Mouse (Mus musculus): Measurements from ENCODE around the gene Frem2. TPM values are rescaled to one million over a fixed set of nuclear protein-coding genes. Genes with fewer than 3 reads are reported as not detected.

The Frem2 gene
- total RNA-seq, 2 experiments from 2014 or later: 4.5 to 5.0 TPM

DNA sequence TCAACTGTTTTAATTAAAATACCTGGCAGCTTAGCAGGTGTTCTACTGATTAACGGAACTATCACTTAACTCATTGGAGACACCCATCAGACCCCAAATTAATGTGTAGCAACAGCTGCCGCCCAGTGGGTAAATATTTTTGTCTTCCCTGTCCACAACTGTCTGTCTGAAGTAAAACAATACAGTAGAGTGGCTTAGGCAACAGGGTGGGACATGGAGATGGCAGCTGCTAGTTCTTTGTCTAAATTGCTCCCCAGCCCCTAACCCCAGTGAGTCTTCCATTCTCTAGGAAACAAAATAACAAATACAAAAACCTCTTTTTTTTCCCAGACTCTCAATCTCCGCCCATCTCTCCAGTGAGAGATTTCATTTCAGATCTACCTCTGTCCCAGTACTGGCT is 36.2 kb downstream of the Frem2 start:
- no peak for DNase-seq (ENCODE audit: low spot score in 2 of 2)

DNA sequence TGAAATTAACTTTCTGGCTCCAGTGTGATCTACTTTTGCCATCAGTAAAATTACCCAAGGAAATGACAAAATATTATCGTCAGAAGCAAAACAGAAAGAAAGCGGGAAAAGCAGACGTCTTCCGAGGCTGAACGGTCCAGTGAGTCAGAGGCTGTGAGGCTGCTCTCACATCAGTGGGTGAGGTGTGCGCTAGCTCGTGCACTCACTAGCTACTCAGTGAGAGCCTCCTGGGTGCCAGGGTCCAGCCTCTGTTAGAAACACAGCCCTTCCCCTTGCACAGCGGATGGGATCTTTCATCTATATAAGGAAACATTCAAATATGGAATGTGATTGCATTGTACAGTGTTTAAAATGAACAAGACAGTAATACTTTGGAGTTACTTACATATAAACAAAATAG is 36.8 kb downstream of the Frem2 start:
- no peak for DNase-seq (ENCODE audit: low spot score in 2 of 2)

DNA sequence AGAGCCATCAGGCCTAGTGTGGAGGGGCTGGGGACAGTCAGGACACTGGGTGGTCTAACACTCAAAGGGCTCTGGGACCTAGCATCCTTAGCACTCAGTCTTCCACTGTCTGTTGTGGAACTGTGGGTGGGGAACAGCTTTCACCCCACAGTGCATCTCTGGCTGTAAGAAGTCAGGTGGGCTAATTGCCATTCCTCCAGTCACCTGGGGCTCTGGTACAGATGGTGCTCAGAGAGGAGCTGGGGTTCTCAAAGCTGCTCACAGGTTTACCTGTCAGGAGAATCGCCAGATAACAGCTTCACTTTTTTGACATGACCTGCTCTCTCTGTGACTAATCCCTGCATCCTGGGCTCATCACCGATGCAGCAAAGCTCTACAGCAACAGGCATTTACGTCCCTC is 46.0 kb downstream of the Frem2 start:
- no peak for DNase-seq (ENCODE audit: low spot score in 2 of 2)

DNA sequence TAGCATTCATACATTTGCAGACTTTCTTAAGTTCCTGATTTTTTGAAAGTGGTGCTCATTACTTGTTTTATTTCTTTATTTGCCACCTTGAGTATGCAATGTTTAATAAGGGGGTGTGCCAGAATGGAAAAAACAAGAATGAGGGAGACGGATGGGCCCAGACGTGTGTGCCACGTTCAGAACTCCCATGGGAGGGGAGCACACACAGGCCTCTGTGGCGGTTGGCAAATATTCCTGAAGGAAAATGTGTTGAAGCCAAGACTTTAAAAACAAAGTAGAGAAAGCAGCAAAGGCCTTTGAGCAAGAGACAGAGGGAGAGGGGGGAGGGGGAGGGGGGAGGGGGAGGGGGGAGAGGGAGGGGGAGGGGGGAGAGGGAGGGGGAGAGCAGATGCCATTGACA is 47.3 kb downstream of the Frem2 start:
- DNase-seq (ENCODE audit: low spot score in 2 of 2): no peak

DNA sequence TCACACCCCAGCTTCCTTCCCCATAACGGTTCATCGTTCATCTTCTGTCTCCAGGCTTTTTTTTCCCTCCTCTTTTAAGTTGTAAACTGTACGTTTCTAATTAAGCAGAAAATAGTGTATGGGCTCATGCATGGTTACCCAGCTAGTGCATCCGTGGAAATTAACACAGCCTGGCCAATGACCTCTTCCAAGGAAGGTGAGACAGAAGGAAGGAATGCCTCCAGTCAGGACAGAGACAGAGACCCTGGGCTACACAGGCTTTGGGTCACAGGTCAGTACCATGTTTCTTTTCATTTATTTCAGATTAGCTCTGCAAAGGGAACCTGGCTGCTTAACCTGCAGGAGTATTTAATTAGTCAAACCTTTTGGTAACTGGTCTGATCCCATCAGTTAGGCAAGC is 57.0 kb downstream of the Frem2 start:
- no peak for DNase-seq (ENCODE audit: low spot score in 2 of 2)

DNA sequence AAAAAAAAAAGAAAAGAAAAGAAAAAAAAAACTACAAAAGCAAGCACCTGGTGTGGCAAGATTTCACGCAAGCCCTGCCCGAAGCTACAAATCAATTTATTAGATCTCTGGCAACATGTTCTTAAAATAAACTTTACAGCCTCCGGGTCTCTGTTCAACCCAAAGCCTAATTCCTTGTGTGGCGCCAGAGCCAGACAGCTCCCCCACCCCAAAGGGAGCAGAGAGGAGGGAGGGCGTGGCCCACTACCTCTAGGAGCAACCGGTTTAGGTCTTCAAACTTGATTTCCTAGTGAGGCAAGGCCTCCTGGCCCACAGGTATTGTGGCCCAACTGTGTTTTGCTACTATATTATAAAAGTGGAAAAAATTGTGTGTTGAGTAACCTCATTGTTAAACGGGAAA is 57.8 kb downstream of the Frem2 start:
- no peak for DNase-seq (ENCODE audit: low spot score in 2 of 2)

DNA sequence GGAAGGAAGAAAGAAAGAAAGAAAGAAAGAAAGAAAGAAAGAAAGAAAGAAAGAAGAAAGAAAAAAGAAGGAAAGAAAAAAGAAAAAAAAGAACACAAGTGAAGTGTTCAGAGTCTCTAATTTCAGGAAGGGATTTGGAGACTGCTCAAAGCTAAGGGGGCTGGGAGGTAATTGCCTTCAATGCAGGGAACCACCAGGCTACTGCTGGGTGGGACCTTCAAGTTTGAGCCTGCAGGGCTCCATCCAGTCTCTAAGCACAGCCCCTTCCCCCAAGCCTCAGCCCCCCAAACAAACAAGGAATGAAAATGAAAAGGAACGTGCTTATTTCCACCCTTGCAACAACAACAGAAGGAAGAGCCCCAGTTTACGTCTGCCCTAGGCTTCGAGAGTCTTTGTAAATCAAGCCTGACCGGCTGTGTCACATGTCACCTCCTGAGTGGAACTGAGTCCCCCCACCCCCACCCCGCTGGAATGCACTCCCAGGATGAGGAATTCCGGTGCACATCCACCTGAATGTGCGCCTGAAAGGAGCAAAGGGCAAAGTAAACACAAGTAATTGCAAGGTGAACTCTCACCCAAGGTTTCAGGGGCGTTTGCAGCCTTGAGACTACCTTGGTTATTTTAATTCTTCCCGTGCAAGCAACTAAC is 58.9 kb downstream of the Frem2 start:
- DNase-seq (ENCODE audit: low spot score in 2 of 2): no peak

DNA sequence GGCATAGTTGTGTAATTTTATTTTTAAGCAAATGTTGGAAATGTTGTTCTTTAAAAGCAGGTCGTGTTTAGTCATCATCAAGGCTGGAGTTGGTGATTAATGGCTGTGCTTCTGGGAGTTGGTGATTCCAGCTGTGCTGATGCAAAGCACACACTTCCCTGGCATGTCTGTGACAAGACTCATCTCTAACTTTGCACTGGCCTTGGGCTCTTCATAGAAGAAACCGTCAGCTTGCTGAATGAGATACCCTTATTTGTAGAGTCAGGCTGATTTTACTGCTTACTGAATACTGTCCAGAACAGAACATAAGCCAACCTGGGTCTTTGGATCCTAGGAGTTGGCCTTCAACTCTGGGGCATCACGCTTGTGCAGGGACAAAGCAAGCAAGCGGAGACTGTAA is 62.7 kb downstream of the Frem2 start:
- DNase-seq (ENCODE audit: low spot score in 2 of 2): no peak

DNA sequence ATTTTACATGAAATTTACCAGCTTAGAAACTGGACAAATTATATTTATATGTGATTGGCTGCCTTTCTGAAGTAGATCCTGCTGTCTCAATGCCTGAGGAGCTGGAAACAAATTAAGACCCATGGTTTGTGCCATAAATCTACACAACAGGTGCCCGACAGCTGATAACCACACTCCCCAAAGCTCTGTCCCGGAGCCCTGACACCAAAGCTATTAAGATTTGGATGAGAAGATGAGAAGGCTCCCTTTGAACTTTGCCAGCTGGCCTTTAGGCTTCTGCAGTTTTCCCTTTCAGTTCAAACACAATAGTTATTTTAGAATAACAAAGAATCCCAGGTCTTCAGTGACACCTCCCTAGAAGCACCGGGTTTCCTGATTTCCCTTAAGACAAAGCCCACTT is 63.4 kb downstream of the Frem2 start:
- DNase-seq (ENCODE audit: low spot score in 2 of 2): no peak

DNA sequence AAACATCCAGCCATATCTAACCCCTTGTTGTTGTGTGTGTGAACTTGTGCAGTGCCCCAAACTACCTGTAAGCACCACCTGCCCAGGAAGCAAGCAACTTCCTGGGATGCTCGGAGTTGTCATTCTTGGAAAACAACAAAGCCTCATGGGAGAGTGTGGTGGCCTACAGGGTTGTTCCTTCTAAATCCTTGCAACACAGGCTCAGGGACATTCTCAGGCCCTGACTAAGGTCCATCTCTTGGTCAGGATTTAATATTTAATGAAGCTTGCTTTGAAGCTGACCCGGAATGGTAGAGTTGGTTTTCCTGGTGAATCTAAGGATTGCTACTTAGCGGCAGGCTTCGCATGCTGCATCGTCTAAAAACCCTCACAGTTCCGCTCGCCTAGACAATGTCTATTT is 65.1 kb downstream of the Frem2 start:
- no peak for DNase-seq (ENCODE audit: low spot score in 2 of 2)

DNA sequence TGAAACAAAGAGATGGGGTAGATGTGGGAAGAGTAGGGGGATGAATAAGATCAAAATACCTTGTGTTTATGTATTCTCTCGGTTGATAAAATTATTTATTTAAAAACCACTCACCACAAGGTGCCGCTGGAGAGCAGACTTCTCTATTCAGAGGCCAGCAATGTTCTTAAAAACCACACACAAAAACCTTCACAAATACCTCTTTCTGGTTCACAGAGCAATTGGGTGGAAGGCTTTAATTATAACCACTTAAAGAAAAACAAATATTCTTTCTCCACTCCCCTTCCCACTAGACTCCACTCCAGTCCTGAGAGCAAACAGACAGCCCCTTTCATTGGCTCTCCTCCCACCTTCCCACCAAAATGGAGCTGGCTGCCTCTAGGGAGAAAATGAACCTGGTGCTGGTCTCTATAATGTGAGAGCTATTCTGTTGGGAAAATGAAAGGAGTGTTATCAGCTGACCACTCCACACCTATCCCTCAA is 67.0 kb downstream of the Frem2 start:
- DNase-seq (ENCODE audit: low spot score in 2 of 2): peak; percentile 71 to 73

DNA sequence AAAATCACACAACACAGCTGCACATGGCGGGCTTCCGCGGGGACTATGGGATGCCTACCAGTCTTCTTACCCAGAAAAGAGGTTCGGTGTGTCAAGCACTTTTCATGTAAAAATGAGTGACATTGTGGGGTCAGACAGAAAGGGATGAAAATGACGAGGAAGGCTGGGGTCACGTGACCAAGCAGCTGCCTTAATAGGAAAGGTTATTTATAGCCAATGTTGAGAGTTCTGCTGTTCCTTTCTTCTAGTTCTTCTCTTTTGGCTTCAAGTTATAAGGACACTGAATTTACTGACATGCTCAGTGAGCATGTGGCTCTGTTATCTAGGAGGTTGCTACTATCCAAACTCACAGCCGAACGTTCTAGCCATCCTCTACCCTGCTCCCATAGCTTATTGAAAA is 73.9 kb downstream of the Frem2 start:
- DNase-seq (ENCODE audit: low spot score in 2 of 2): no peak

DNA sequence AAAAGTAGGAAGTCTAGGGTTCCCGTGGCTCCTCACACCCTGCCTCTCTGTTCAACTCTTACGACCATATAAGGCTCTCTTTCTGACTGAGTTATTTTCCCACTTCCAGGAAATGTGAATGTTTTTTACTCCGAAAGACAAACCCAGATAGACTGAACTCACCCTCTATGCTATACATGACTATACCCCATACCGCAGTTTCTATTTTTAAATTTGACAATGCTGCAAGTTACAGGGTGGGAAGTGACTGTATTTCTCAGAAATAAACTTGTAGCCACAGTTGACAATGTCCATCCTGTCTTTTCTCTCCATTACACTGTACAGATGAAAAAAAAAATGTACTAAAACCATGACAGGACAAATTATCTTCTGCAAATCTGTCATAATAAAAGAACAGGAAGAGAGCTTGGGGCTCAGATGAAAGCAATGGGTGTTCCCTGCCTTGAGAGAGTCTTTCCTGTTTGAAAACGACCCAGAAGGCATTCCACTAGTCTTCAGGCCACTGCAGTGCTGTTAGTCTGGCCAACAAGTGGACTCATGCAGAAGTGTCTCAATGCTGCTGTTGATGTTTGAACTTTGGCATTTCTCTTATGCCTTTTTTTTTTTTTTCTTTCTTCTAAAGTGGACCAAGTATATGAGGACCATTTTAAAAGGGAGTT is 76.4 kb downstream of the Frem2 start:
- no peak for DNase-seq (ENCODE audit: low spot score in 2 of 2)

DNA sequence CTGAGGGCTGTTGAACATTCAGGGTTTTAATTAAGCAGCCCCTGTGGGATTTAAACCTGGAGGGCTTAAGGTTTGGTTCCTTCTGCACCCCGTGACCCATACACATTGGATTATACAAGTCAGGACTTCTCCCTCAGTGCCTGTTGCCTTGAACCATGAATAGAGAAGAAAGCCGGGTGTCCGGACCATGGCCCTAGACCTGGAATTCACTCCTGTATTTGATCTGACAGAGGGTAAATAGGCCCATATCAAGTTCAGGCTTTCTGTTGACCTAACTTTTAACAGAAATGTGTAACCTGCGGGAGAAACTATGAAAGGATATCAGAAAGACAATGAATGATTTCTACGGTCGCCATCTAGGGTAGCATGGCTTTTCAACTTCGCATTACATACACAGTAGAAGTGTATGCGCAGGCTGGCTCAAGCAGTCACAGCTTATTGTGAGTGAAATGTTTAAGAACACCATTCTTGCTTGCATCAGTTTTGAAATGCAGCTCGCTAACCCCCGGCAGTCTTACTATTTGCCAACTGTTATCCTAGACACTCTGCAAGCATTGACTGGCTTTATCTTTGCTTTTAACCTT is 77.9 kb downstream of the Frem2 start:
- DNase-seq (ENCODE audit: low spot score in 2 of 2): no peak

DNA sequence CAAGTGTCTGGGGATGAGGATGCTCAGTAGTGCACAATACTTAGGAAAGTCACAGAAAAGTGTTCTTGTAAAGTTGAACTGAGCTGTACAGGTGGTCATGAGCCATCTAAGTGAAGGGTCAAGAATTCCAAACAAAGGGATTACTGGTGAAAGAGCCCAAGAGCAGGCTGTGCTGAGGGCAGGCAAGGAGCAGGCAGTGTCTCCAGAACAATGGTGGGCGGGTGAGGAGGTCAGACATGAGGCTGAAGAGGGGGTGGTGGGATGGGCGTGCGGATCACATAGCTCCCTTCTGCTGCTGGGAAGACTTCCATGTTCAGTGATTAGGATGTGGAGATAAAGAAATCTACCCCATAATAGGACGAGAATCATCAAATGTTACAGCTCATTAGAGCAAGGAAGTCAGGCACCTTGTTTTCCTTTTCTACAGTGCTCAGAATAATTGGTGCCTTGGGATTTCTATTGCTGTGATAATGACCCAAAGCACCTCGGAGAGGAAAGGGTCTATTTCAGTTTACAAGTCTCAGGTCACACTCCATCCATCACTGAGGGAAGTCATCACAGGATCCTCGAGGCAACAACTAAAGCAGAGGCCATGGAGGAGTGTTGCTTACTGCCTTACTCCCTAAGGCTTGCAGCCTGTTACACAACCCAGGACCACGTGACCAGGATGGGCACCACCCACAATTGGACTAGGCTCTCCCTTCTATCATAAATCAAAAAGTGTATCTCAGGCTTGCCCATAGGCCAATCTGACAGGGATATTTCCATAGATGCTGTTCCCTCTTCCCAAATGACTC is 80.6 kb downstream of the Frem2 start:
- DNase-seq (ENCODE audit: low spot score in 2 of 2): no peak

DNA sequence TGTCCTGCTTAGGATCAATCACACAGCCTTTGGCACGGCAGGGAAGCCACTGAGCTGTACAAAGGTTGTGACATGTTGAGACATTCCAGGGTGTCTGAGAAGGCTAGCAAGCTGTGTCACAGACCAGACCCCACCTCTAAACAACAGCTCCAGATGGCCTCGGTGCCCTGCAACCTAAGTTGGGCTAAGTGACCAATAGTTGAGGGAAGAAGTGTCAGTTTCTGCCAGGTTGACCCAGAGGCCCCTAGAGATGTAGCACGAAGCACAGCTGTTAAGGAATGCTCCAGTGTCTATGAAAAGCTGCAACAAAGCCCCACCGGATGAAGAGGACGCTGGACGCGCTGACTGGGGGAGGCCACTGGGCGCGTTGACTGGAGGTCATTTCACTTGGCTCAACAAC is 83.0 kb downstream of the Frem2 start:
- no peak for DNase-seq (ENCODE audit: low spot score in 2 of 2)

DNA sequence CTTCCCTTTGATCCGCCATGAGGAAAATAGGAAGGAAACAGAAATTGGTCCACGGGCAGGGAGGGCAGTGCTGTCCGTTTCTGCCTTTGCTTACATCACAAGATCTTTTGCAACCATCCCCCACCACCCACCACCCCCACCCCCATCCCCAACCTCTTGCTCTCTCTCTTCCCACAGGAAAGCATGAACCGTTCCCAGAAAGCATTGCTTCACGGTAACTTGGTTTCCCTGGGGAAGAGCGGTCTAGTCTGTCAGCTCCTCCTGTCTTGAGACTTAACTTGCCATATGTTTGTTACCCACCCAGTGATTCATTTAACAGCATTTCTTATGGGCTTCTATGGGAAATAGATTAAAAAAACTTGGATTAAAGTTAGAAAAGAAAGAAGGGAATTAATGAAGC is 85.5 kb downstream of the Frem2 start:
- no peak for DNase-seq (ENCODE audit: low spot score in 2 of 2)

DNA sequence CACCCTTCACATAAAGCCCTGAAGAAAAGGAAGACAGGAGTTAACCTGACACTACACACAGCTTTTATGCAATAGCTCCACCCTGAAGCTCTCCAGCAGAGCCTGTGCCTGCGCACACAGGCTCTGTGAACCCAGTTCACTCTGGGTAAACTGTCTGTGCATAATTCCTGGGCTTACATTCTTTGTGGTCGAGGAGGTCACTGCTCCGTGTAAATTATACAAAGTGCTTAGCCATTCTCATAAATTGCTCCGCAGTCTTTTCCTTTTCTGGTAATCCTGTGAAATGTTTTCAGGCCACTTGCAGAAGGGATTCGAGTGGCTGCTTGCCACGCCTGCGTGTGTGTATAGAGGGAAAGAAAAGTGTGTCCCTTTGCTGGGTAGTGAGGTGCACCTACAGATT is 92.6 kb downstream of the Frem2 start:
- no peak for DNase-seq (ENCODE audit: low spot score in 2 of 2)

DNA sequence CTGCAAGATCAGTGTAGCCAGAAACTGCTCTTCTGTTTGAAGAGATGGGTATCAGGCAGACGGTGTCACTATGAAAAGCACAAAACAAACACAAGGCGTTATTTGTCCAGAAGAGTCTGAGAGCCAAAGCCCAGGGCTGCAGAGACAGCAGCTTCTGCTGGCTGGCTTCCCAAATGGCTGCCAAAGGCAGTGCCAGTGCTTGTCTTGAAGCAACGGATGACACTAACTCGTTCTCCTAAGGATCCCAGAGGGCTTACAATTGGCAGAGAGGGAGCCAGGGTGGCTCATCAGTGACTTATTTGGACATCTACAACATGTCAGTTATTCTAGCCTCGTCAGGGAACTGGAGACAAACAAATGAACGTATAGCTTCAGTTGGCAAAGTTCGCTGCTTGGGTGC is 93.4 kb downstream of the Frem2 start:
- DNase-seq (ENCODE audit: low spot score in 2 of 2): peak; percentile 44 to 53

DNA sequence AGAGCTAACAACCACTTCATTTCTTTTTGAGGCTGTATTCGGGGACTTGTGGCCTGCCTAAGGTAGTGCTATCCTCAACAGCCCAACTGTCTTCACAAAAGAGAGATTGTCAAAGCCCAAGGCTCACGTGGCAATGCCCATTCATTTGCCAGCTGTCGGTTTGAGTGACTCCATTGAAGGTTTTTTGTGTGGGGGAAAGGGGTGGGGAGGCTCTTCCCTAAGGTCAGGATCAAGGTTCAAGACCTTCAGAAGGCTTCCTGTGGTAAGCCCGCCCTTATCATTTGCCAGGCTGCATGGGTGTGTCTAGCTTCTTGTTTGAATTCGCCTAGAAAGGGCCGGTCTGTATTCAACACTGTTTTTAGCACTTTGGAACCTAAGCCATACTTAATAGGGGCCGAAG is 95.3 kb downstream of the Frem2 start:
- DNase-seq (ENCODE audit: low spot score in 2 of 2): no peak

DNA sequence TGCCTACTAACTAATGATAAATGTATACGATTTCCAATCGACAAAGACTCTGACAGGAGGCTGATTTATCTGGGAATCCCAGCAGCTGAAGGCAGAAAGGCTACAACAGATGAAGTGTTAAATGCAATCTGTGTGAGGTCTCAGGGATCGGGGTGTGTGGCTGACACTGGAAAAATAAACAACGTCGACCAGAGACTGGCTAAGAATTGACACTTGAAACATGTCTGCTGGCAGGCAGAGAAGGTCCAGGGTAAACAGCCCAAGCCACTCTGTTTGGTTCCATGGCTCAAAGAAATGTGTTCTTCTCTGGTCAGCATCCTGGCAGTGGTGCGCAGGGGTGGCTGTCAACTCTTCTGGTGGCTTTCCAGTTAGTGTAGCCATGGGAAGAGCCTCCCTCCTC is 98.1 kb downstream of the Frem2 start:
- DNase-seq (ENCODE audit: low spot score in 2 of 2): no peak

DNA sequence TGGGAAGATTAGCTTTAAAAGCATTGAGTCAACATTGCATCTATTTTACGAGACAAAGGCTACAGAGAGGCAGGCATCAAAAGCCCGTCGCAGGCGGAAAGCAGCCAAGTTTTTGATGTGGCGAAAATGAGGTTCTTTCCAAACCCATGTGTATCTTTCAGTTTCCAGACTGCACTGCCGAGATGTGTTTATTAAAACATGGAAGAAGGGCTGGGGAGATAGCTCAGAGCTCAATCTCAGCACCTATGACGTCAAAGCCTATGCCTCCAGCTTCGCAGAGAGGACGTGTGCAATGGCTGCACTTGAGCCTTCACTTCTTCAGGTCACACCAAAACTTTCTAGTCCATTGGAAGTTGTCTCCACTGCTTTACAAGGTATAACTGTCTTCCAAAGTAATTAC is 98.9 kb downstream of the Frem2 start:
- DNase-seq (ENCODE audit: low spot score in 2 of 2): no peak

Data from layer of hippocampus, postnatal 10 days (tissue).